Mouse (Mus musculus): ENCODE results near the gene Map3k20. TPM values are rescaled to one million over a fixed set of nuclear protein-coding genes. Genes with fewer than 3 reads are reported as not detected.
A peak's percentile ranks its signal among the peaks of the same experiment; 100 is the strongest.

Gene Map3k20
- 10 to 100 TPM; 29.5 to 40.1 TPM for total RNA-seq (2021)
- long read RNA-seq, experiment 1, full-length matches to known transcripts, result 4 of 12 reads
- long read RNA-seq, experiment 1, partial matches to known transcripts, result 2 of 12 reads
- long read RNA-seq, experiment 1, other reads (novel, unspliced or antisense), result 6 of 12 reads
- long read RNA-seq, experiment 2, full-length matches to known transcripts, result 6 of 10 reads
- long read RNA-seq, experiment 2, partial matches to known transcripts, result 1 of 10 reads
- long read RNA-seq, experiment 2, other reads (novel, unspliced or antisense), result 3 of 10 reads

- DNase-seq (ENCODE audit: low spot score in 2 of 2), result peak; percentile 73 to 76
Measured at GRCm38 (mm10) chr2:72285256-72285887, at the start of gene Map3k20. Gene Map3k20, plus strand, starts transcription at chr2:72285637.

GRCm38 (mm10) chr2:72238421-72238820 lies 47.0 kb upstream of the Map3k20 start:
- no peak for DNase-seq (ENCODE audit: low spot score in 2 of 2)

GRCm38 (mm10) chr2:72238925-72239324 lies 46.5 kb upstream of the Map3k20 start:
- no peak for DNase-seq (ENCODE audit: low spot score in 2 of 2)

GRCm38 (mm10) chr2:72239456-72239855 lies 46.0 kb upstream of the Map3k20 start:
- no peak for DNase-seq (ENCODE audit: low spot score in 2 of 2)

- no peak for DNase-seq (ENCODE audit: low spot score in 2 of 2)
Measured at GRCm38 (mm10) chr2:72239993-72240392, 45.4 kb upstream of the Map3k20 start.

- DNase-seq (ENCODE audit: low spot score in 2 of 2), result no peak
Measured at GRCm38 (mm10) chr2:72240691-72241090, 44.7 kb upstream of the Map3k20 start.

- no peak for DNase-seq (ENCODE audit: low spot score in 2 of 2)
Measured at GRCm38 (mm10) chr2:72241714-72242472, 43.5 kb upstream of the Map3k20 start.

- DNase-seq (ENCODE audit: low spot score in 2 of 2), result no peak
Measured at GRCm38 (mm10) chr2:72242910-72243675, 42.3 kb upstream of the Map3k20 start.

- DNase-seq (ENCODE audit: low spot score in 2 of 2), result no peak
Measured at GRCm38 (mm10) chr2:72245631-72246030, 39.8 kb upstream of the Map3k20 start.

- no peak for DNase-seq (ENCODE audit: low spot score in 2 of 2)
Measured at GRCm38 (mm10) chr2:72246376-72246775, 39.1 kb upstream of the Map3k20 start.

- no peak for DNase-seq (ENCODE audit: low spot score in 2 of 2)
Measured at GRCm38 (mm10) chr2:72247819-72248218, 37.6 kb upstream of the Map3k20 start.

- DNase-seq (ENCODE audit: low spot score in 2 of 2), result no peak
Measured at GRCm38 (mm10) chr2:72252510-72253505, 32.6 kb upstream of the Map3k20 start.

GRCm38 (mm10) chr2:72253882-72254281 lies 31.6 kb upstream of the Map3k20 start:
- DNase-seq (ENCODE audit: low spot score in 2 of 2), result no peak

GRCm38 (mm10) chr2:72254813-72255582 lies 30.4 kb upstream of the Map3k20 start:
- DNase-seq (ENCODE audit: low spot score in 2 of 2), result no peak

- DNase-seq (ENCODE audit: low spot score in 2 of 2), result no peak
Measured at GRCm38 (mm10) chr2:72260704-72261103, 24.7 kb upstream of the Map3k20 start.

- no peak for DNase-seq (ENCODE audit: low spot score in 2 of 2)
Measured at GRCm38 (mm10) chr2:72262814-72263480, 22.5 kb upstream of the Map3k20 start.

GRCm38 (mm10) chr2:72267390-72267789 lies 18.0 kb upstream of the Map3k20 start:
- DNase-seq (ENCODE audit: low spot score in 2 of 2), result no peak

- DNase-seq (ENCODE audit: low spot score in 2 of 2), result no peak
Measured at GRCm38 (mm10) chr2:72269651-72270341, 15.6 kb upstream of the Map3k20 start.

Measured in adrenal gland, adult 18-20 months (tissue).